Mouse (Mus musculus) kidney, adult 11 months (tissue): Measurements from ENCODE around the gene Aspdh.

ENCODE experiments used
- DNase-seq: peaks from one replicate; pipeline ENCODE4 v3.0.0; 2022

The Aspdh gene

GRCm38 (mm10) chr7:44465111-44465510 lies at the start of gene Aspdh:
TSS of gene Aspdh (plus strand) at chr7:44465391.
- DNase-seq = peak; percentile 78

DNA sequence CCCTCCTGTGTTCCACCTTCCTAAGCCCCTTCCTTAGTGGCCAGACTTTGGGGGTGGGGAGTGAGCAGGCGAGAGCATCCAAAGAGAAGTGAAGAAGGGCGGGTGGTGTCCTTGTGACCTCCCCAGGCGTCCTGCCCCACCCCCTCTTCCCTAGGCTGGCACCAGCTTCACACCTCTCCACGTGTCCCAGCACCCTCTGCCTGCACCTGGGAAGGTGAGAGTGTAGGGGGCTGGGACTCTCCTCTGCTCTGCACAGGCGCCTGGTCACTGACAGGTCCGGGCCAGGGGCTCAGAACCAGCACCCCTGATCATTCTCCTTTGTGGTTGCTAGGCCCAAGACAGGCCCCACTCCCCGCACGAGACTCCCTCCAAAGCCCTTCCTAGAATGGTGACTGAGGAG lies 37.5 kb upstream of the Aspdh start:
- DNase-seq = no peak

- DNase-seq = no peak
Measured at GRCm38 (mm10) chr7:44428171-44428950, 36.8 kb upstream of the Aspdh start.

DNA sequence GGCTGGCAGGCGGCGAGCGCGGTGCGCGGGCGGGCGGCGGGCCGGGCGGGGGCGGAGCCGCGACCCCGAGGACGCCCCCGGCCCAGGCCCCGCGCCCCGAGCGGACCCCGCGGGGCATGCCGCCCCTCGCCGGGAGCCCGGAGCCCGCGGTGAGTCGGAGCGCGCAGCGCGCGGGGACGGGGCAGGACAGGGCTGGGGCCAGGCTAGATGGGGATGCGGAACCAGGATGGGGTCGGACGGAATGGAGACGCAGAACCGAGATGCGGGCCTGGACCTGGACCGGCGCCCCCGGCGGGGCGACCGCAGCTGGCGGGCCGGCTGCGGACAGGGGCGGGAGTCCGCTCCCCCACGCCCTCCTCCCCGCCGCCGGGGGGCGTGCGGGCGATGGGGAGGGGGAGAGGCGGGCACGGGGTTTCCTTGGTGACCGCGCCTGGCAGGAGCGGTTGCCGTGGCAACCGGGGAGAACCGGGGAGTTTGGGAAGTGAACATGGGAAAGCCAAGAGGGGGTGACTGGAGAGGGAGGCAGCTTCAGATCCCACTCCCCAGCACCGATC lies 36.1 kb upstream of the Aspdh start, which contains the start of gene Lrrc4b:
Lrrc4b (plus strand) TSS at position 51 of the 554 bp plus-strand sequence.
- DNase-seq = no peak

GRCm38 (mm10) chr7:44429534-44430488 lies 35.4 kb upstream of the Aspdh start:
- DNase-seq = no peak

DNA sequence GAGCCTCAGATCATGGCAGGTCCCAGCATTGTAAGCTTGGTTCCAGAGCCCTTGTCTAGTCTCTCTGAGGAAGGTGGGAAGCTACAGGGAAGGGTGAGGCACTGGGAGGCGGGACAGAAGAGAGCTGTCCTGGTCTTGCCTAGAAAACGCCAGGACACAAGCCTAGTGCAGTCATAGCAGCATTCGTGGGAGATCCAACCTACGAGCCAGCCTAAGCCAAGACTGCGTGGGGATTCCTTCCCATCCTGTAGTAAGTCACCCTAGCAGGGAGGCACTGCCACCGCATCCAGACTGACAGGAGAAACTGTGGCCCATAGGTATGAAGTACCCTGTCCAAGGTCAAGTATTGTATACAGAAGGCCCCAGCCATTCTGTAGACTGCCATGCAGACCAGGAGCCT lies 32.6 kb upstream of the Aspdh start:
- no peak for DNase-seq

GRCm38 (mm10) chr7:44433371-44433770 lies 31.8 kb upstream of the Aspdh start:
- DNase-seq = no peak

DNA sequence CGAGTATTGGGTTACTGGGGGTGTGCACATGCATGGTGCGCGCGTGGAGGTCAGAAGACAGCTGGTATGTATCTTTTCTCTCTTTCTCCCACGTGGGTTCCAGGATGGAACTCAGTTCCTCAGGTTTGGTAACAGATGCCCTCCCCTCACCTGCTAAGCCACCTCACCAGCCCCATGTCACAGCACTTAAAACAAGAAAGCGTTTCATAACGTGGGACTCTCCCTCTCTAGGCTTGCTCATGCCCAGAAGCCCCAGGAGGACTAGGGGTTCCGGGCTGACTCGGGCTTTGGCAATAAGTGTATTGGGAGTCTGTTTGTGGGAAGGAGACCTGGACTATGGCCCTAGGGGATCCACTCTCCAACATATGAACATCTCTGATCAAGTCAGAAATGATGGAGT lies 31.1 kb upstream of the Aspdh start:
- no peak for DNase-seq

- no peak for DNase-seq
Measured at GRCm38 (mm10) chr7:44435796-44436195, 29.4 kb upstream of the Aspdh start.

DNA sequence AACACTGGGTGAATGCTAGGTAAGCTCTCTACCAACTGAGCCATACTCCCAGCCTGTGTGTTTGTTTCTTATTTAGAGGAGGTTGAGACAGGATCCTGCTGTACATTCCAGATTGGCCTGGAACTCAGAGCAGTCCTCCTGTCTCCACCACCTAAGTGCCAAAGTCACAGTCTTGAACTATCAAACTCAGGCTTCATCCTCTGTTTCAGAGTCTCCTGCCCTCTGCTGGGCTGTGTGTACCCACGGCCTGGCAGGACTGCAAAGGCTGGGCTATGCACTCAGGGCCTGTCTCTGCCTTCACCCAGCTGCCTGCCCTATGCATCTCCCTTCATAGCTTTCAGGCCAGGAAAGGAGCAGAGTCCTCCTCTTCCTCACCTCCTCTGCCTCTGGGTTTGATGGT lies 28.9 kb upstream of the Aspdh start:
- DNase-seq = no peak

- no peak for DNase-seq
Measured at GRCm38 (mm10) chr7:44437188-44437587, 28.0 kb upstream of the Aspdh start.

DNA sequence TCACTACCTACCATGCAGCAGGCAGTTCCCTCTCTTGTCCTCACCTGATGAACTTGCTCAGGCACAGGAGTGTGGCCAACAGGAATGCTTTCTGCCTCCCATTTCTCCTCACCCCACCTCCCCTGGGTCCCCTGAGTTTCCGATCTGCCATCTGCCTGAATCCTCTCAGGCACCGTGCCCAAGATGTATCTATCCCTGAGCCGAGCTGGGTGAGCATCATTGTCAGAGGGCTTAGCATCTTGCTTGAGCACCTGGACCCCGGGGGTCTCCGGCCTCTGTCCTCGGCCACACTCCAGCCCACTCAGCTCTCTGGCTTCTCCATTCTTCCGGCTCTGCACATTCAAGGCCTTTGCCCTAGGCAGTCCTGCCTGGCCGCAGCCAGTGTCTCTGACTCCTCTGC lies 27.3 kb upstream of the Aspdh start:
- DNase-seq = no peak

DNA sequence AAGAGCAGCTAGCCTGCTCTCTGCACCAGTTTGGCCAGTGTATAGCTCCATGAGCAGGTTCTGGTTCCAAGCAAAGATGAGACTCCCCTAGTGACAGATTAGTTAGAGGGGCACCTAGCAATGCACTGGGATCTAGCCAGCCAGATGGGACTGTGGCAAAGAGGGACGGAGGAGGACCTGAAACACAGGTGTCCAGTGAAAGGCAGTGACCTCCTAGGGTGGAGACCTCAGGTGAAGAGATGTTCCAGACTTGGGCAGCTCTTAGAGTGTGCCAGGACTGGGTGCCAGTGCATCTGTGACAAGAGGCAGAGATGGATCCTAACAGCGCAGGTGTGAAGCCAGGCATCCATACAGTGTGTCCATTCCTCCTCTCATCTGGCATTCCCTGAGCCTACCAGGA lies 25.5 kb upstream of the Aspdh start:
- no peak for DNase-seq

DNA sequence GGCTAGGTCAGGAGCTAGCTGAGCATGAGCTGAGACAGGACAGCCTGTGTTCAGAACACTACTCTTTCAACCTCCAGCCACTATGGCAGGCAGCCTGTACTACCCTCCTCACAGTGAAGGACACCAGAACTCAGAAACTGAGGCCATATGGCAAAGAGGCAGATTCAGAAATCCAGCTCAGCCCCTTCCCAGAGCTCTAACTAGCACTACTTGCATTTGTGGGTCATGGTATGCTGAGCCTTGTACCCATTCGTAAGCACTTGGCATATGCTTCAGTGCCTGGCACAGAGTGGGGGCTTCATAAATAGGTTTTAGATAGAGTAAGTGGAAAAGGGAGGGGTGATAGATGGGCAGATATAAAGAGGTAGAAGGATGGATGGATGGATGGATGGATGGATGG lies 24.7 kb upstream of the Aspdh start:
- DNase-seq = no peak

DNA sequence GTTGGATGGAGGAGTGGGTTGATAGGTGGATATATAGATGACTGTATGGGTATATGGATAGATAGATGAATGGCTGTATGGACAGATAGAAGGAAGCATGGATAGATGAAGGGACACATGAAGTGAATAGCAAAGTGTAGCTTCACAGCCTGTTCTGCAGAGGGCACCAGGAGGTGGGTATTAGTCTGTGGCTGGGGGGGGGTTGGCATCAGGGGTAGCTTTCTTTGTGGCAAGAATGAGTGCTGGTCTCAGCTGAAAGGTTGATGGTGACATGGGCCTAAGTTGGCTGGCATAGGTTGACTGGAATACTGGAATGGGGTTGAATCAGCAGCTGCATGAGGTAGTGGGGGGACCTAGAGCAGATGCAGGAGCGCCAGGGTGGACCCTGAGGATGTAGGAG lies 24.0 kb upstream of the Aspdh start:
- no peak for DNase-seq

- DNase-seq = no peak
Measured at GRCm38 (mm10) chr7:44441648-44442109, 23.5 kb upstream of the Aspdh start.

GRCm38 (mm10) chr7:44442407-44442821 lies 22.8 kb upstream of the Aspdh start:
- no peak for DNase-seq

- no peak for DNase-seq
Measured at GRCm38 (mm10) chr7:44443268-44444173, 21.7 kb upstream of the Aspdh start.

DNA sequence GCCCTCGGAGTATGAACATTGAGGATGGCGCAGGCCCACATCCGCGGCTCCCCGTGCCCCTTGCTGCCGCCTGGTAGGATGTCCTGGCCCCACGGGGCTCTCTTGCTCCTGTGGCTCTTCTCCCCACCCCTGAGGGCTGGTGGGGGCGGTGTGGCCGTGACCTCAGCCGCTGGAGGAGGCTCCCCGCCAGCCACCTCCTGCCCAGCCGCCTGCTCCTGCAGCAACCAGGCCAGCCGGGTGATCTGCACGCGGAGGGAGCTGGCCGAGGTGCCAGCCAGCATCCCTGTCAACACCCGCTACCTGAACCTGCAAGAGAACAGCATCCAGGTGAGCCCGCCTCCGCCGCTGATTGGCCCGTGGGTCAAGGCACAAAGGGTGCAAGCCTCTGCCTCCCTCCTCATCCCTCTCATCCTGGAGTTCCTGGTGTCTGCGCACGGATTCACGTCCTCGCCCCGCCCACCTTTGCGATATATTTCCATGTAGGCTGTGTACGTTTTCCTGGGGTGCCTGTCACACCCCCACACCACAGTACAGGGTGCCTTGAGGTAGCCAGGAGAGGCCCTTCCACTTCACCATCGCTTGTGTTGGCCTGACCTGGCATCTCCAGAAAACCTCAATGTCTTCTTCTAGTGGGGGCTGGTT lies 20.2 kb upstream of the Aspdh start:
- DNase-seq = no peak

DNA sequence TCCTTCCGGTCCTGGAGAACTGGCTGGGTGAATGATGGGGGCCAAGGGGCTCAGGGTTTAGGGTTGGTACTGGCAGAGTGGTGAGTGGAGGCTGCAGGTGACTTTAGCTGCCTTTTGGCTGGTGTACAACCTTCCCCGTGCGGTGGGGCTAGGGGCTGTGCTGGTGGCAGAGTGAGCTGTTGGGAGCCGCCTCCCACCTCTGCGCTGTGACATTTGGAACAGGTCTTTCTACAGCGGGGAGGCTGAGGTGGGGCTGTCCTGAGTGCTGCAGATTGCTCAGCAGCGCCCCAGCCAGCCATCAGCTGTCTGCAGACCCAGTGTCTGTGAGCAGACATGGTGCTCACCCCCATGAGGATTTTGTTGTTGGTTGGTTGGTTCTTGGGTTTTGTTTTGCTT lies 19.7 kb upstream of the Aspdh start:
- DNase-seq = no peak

GRCm38 (mm10) chr7:44446070-44446855 lies 18.9 kb upstream of the Aspdh start:
- DNase-seq = no peak
